Mouse (Mus musculus): ENCODE results near the gene Babam2. TPM values are rescaled to one million over a fixed set of nuclear protein-coding genes. Genes with fewer than 3 reads are reported as not detected.
A peak's percentile ranks its signal among the peaks of the same experiment; 100 is the strongest.

Babam2 gene
- polyA plus RNA-seq, 1 experiment = 77.2 TPM

- TF ChIP-seq POLR2A (IDR thresholded peaks at IDR 0.05; ENCODE audit: insufficient read length, low read depth) (no peak), E2F4 (IDR thresholded peaks at IDR 0.05; ENCODE audit: insufficient read depth) (no peak), TCF12 (IDR thresholded peaks at IDR 0.05; ENCODE audit: insufficient read depth, poor library complexity, severe bottlenecking) (no peak), CEBPB (IDR thresholded peaks at IDR 0.05; ENCODE audit: insufficient read depth, poor library complexity, severe bottlenecking) (no peak), MYOD1 (IDR thresholded peaks at IDR 0.05; ENCODE audit: control insufficient read depth in 1 of 3, insufficient read length in 2 of 3, low read depth in 2 of 3) (no peak), USF1 (IDR thresholded peaks at IDR 0.05; ENCODE audit: low read depth) (no peak), REST (IDR thresholded peaks at IDR 0.05; ENCODE audit: insufficient read depth, insufficient read length) (no peak)
- H3K36me3 ChIP-seq (ENCODE audit: control insufficient read depth, insufficient read depth) = no peaks in the 10 kb centered on the region
- no peaks in the 10 kb centered on the region for H3K27me3 ChIP-seq (ENCODE audit: control insufficient read depth, insufficient read depth, insufficient read length)
- H3K4me2 ChIP-seq (ENCODE audit: low read depth) = no peak overlapping the region
- no peak overlapping the region for H3ac ChIP-seq (ENCODE audit: control insufficient read depth, insufficient read length)
- no peaks in the 10 kb centered on the region for H3K79me2 ChIP-seq (ENCODE audit: control insufficient read depth, insufficient read depth)
- no peak overlapping the region for H3K4me3 ChIP-seq
These were observed 173.5 kb downstream of the Babam2 start for GRCm38 (mm10) chr5:31870856-31871520.

DNA sequence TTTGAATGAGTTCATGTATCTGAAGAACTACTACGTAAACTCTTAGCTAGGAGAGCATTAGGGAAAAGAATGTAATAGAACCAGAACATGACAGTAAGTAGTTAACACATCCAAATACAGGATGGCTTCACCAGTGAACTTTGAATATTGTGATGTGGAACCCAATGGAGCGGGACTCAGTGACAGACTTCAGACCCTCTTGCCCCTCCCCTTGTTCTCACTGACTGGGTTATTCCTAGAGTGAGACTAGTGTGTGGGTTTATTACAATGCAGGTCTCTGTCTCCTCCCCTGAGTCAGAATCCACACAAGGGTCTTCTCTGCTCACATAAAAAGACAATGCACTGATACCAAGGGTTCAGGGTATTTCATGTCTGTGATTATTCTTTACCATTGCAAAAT lies 175.8 kb downstream of the Babam2 start:
- Histone ChIP-seq H3K4me3 (no peak overlapping the region), H3K4me2 (ENCODE audit: low read depth) (no peak overlapping the region), H3K79me2 (ENCODE audit: control insufficient read depth, insufficient read depth) (no peaks in the 10 kb centered on the region), H3K27me3 (ENCODE audit: control insufficient read depth, insufficient read depth, insufficient read length) (no peaks in the 10 kb centered on the region), H3ac (ENCODE audit: control insufficient read depth, insufficient read length) (no peak overlapping the region), H3K36me3 (ENCODE audit: control insufficient read depth, insufficient read depth) (no peaks in the 10 kb centered on the region)
- no peak for TF ChIP-seq POLR2AphosphoS2 (IDR thresholded peaks at IDR 0.05; ENCODE audit: insufficient read length, low read depth)
- TF ChIP-seq MAX (IDR thresholded peaks at IDR 0.05; ENCODE audit: low read depth) = no peak
- TF ChIP-seq MYOD1 (IDR thresholded peaks at IDR 0.05; ENCODE audit: control insufficient read depth in 1 of 3, insufficient read length in 2 of 3, low read depth in 2 of 3) = no peak
- no peak for TF ChIP-seq REST (IDR thresholded peaks at IDR 0.05; ENCODE audit: insufficient read depth, insufficient read length)
- TF ChIP-seq POLR2A (IDR thresholded peaks at IDR 0.05; ENCODE audit: insufficient read length, low read depth) = no peak
- TF ChIP-seq MYOG (IDR thresholded peaks at IDR 0.05; ENCODE audit: control insufficient read depth in 1 of 3, insufficient read depth in 1 of 3, insufficient read length in 2 of 3, low read depth in 2 of 3) = no peak
- no peak for TF ChIP-seq E2F4 (IDR thresholded peaks at IDR 0.05; ENCODE audit: insufficient read depth)
- no peak for TF ChIP-seq TCF12 (IDR thresholded peaks at IDR 0.05; ENCODE audit: insufficient read depth, poor library complexity, severe bottlenecking)
- no peak for TF ChIP-seq TCF3 (IDR thresholded peaks at IDR 0.05; ENCODE audit: insufficient read length, low read depth)
- TF ChIP-seq CEBPB (IDR thresholded peaks at IDR 0.05; ENCODE audit: insufficient read depth, poor library complexity, severe bottlenecking) = no peak
- TF ChIP-seq SRF (IDR thresholded peaks at IDR 0.05; ENCODE audit: control insufficient read depth, insufficient read length, low read depth) = no peak

GRCm38 (mm10) chr5:31874543-31874942 lies 177.1 kb downstream of the Babam2 start:
- Histone ChIP-seq H3K79me2 (ENCODE audit: control insufficient read depth, insufficient read depth) (no peaks in the 10 kb centered on the region), H3K4me2 (ENCODE audit: low read depth) (no peak overlapping the region), H3K27me3 (ENCODE audit: control insufficient read depth, insufficient read depth, insufficient read length) (no peaks in the 10 kb centered on the region), H3ac (ENCODE audit: control insufficient read depth, insufficient read length) (no peak overlapping the region), H3K4me3 (no peak overlapping the region), H3K36me3 (ENCODE audit: control insufficient read depth, insufficient read depth) (no peaks in the 10 kb centered on the region)
- no peak for TF ChIP-seq MYOG (IDR thresholded peaks at IDR 0.05; ENCODE audit: control insufficient read depth in 1 of 3, insufficient read depth in 1 of 3, insufficient read length in 2 of 3, low read depth in 2 of 3)
- TF ChIP-seq POLR2A (IDR thresholded peaks at IDR 0.05; ENCODE audit: insufficient read length, low read depth) = no peak
- no peak for TF ChIP-seq TCF12 (IDR thresholded peaks at IDR 0.05; ENCODE audit: insufficient read depth, poor library complexity, severe bottlenecking)
- TF ChIP-seq TCF3 (IDR thresholded peaks at IDR 0.05; ENCODE audit: insufficient read length, low read depth) = no peak
- TF ChIP-seq MAX (IDR thresholded peaks at IDR 0.05; ENCODE audit: low read depth) = no peak

- no peak overlapping the region for H3K4me2 ChIP-seq (ENCODE audit: low read depth)
- no peak for TF ChIP-seq POLR2A (IDR thresholded peaks at IDR 0.05; ENCODE audit: insufficient read length, low read depth)
- no peak for TF ChIP-seq REST (IDR thresholded peaks at IDR 0.05; ENCODE audit: insufficient read depth, insufficient read length)
- TF ChIP-seq TCF3 (IDR thresholded peaks at IDR 0.05; ENCODE audit: insufficient read length, low read depth) = no peak
- H3K79me2 ChIP-seq (ENCODE audit: control insufficient read depth, insufficient read depth) = no peaks in the 10 kb centered on the region
- H3K4me3 ChIP-seq = no peak overlapping the region
- no peaks in the 10 kb centered on the region for H3K27me3 ChIP-seq (ENCODE audit: control insufficient read depth, insufficient read depth, insufficient read length)
- H3ac ChIP-seq (ENCODE audit: control insufficient read depth, insufficient read length) = no peak overlapping the region
- no peaks in the 10 kb centered on the region for H3K36me3 ChIP-seq (ENCODE audit: control insufficient read depth, insufficient read depth)
These were observed 178.0 kb downstream of the Babam2 start for GRCm38 (mm10) chr5:31875443-31875842.

- Histone ChIP-seq H3K36me3 (ENCODE audit: control insufficient read depth, insufficient read depth) (no peaks in the 10 kb centered on the region), H3ac (ENCODE audit: control insufficient read depth, insufficient read length) (no peak overlapping the region), H3K4me3 (no peak overlapping the region), H3K27me3 (ENCODE audit: control insufficient read depth, insufficient read depth, insufficient read length) (no peaks in the 10 kb centered on the region), H3K79me2 (ENCODE audit: control insufficient read depth, insufficient read depth) (no peaks in the 10 kb centered on the region), H3K4me2 (ENCODE audit: low read depth) (peak overlapping the region; percentile 57)
- TF ChIP-seq E2F4 (IDR thresholded peaks at IDR 0.05; ENCODE audit: insufficient read depth) (no peak), POLR2AphosphoS2 (IDR thresholded peaks at IDR 0.05; ENCODE audit: insufficient read length, low read depth) (no peak), TCF12 (IDR thresholded peaks at IDR 0.05; ENCODE audit: insufficient read depth, poor library complexity, severe bottlenecking) (no peak), MAX (IDR thresholded peaks at IDR 0.05; ENCODE audit: low read depth) (no peak), MYOG (IDR thresholded peaks at IDR 0.05; ENCODE audit: control insufficient read depth in 1 of 3, insufficient read depth in 1 of 3, insufficient read length in 2 of 3, low read depth in 2 of 3) (peak in 1 of 3 experiments; percentile 23), USF1 (IDR thresholded peaks at IDR 0.05; ENCODE audit: low read depth) (no peak), TCF3 (IDR thresholded peaks at IDR 0.05; ENCODE audit: insufficient read length, low read depth) (no peak), MYOD1 (IDR thresholded peaks at IDR 0.05; ENCODE audit: control insufficient read depth in 1 of 3, insufficient read length in 2 of 3, low read depth in 2 of 3) (peak in 2 of 3 experiments; percentile 68 to 80), SRF (IDR thresholded peaks at IDR 0.05; ENCODE audit: control insufficient read depth, insufficient read length, low read depth) (no peak), POLR2A (IDR thresholded peaks at IDR 0.05; ENCODE audit: insufficient read length, low read depth) (no peak), REST (IDR thresholded peaks at IDR 0.05; ENCODE audit: insufficient read depth, insufficient read length) (no peak)
These were observed 178.9 kb downstream of the Babam2 start for GRCm38 (mm10) chr5:31876216-31876974.
